Mouse (Mus musculus): ENCODE data around the gene Klhdc1. TPM values are rescaled to one million over a fixed set of nuclear protein-coding genes. Genes with fewer than 3 reads are reported as not detected.

Klhdc1 gene
- total and polyA plus RNA-seq, 2 experiments from 2014 or later = 6.5 to 23.6 TPM

DNA sequence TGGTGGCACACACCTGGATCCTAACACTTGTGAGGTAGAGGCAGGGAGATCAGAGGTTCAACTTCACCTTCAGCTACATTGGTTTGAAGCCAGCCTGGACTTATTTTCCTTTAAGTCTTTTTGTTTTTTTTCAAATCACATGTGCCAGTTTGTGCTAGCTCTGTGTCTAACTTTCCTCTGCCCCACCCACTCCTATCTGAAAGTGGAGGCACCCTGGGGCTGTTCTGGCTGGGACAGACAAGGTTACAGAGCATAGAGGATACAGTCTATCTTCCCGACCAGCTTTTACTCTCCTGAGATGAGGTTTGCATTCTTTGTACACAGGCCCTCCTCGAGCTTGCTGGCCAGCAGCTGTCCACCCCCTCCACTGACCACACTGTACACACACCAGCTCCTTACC is 52.8 kb downstream of the Klhdc1 start:
- Histone ChIP-seq H3K27me3 (ENCODE audit: insufficient read depth, low read length) (no peaks in the 10 kb centered on the region), H3K9me3 (ENCODE audit: low read length) (no peaks in the 10 kb centered on the region), H3K4me2 (ENCODE audit: low read depth, low read length) (no peak overlapping the region), H3K4me1 (ENCODE audit: insufficient read depth, low read length) (peaks cover 9% of the 10 kb centered on the region), H3K27ac (no peak overlapping the region), H3K36me3 (ENCODE audit: insufficient read depth, low read length) (no peaks in the 10 kb centered on the region), H3K9ac (replicated peaks; ENCODE audit: low read length) (no peak overlapping the region), H3K4me3 (ENCODE audit: low read length) (no peak overlapping the region)
- ATAC-seq = no peak
- DNase-seq (ENCODE audit: low spot score) = no peak
- no peak for TF ChIP-seq CTCF (IDR thresholded peaks at IDR 0.05; ENCODE audit: low read depth)
- 52% methylated on average over 2 of the region's 2 CpGs for WGBS

DNA sequence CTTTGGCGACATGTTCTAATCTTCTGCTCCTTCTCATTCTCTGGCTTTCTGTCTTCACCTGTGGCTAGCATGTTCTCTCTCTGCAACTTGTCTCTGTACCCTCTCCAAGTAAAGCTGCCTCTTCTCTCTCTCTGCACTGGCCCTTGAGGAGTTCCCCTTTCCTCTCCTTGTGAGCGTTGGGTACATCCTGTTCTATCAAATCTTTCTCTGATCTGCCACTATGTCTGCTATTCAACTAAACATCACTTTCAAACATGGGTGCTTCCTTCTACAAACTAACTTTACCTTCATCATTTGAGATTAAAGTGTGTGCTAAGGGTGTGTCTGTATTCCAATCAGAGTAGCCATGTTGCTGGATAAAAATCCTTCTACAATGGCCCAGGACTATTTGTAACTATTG is 54.0 kb downstream of the Klhdc1 start:
- TF ChIP-seq CTCF (IDR thresholded peaks at IDR 0.05; ENCODE audit: low read depth) = no peak

DNA sequence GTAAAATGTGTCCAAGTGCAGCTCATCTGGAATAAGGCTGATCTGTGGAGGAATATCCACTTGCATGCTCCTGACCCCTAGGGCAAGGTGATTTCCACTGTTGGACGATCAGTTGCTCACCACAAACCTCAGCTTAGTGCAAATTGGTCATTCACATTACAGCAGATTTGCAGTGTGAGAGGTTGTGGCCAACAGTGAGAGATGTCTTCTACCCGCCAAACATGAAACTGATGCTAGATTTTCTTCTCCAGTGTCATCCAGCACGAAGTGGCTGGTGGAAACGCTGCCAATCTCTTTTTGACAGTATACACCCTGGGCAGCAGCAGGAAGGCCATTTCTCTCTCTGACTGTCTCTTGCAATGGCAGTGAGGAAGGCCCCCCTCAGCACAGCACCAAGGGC is 54.7 kb downstream of the Klhdc1 start:
- Histone ChIP-seq H3K4me1 (ENCODE audit: insufficient read depth, low read length) (peaks cover 10% of the 10 kb centered on the region), H3K27me3 (ENCODE audit: insufficient read depth, low read length) (no peaks in the 10 kb centered on the region), H3K9me3 (ENCODE audit: low read length) (no peaks in the 10 kb centered on the region), H3K4me2 (ENCODE audit: low read depth, low read length) (peak overlapping the region; percentile 68), H3K27ac (peak overlapping the region; percentile 97), H3K4me3 (ENCODE audit: low read length) (peak overlapping the region; percentile 85), H3K36me3 (ENCODE audit: insufficient read depth, low read length) (peaks cover 5% of the 10 kb centered on the region), H3K9ac (replicated peaks; ENCODE audit: low read length) (peak overlapping the region; percentile 95; the same call in 1 of the 2 replicates)
- ATAC-seq = no peak
- DNase-seq (ENCODE audit: low spot score) = no peak
- TF ChIP-seq CTCF (IDR thresholded peaks at IDR 0.05; ENCODE audit: low read depth) = no peak
- WGBS = 71% methylated on average over 4 of the region's 4 CpGs

More for the DNA sequence above, 54.0 kb downstream of the Klhdc1 start:
- Histone ChIP-seq H3K27me3 (ENCODE audit: insufficient read depth, low read length) (no peaks in the 10 kb centered on the region), H3K4me2 (ENCODE audit: low read depth, low read length) (no peak overlapping the region), H3K4me1 (ENCODE audit: insufficient read depth, low read length) (peaks cover 10% of the 10 kb centered on the region), H3K27ac (no peak overlapping the region), H3K36me3 (ENCODE audit: insufficient read depth, low read length) (no peaks in the 10 kb centered on the region), H3K4me3 (ENCODE audit: low read length) (no peak overlapping the region), H3K9ac (replicated peaks; ENCODE audit: low read length) (no peak overlapping the region), H3K9me3 (ENCODE audit: low read length) (no peaks in the 10 kb centered on the region)
- no peak for ATAC-seq
- DNase-seq (ENCODE audit: low spot score) = no peak
- 86% methylated on average over 2 of the region's 2 CpGs for WGBS

DNA sequence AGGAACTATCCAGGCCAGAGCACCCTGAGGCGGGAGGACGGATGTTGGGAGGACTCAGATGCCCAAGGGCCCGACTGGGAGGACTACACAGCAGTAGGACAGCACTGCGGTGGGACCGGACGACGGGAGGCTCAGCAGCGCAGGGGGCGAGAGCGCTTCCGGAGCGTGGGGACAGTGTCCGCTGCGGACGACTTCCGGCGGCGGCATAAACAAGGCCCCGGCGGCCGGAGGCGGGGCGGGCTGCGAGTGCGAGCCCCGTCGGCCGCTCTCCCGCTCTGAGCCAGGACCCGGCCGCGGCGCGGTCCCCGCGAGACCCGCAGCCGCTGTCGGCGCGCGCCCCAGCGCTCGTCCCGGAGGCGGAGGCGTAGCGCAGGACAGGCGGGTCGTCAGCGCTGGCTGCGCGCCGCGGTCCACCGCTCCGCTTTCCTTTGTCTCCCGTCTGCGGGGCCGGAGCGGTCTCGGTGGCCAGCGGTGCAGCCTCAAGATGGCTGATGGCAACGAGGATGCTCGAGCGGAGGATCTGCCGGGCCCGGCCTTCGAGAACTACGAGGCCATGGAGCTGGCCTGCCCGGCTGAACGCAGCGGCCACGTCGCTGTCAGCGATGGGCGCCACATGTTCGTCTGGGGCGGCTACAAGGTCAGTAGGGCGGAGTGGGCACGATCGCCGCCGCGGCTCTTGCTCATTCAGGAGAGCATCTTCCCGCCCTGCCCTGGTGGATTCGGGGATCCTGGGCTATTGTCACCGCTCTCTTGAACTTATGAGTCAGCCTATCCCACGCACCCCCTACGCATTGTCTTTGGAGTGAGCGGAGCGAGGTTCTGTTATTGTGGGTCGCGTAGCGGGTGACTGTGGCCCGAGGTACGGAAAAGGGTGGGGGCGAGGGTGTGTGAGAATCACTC is 55.8 kb downstream of the Klhdc1 start, which contains the start of gene Klhdc2:
TSS of gene Klhdc2 (plus strand) at position 171 of the 900 bp plus-strand sequence.
- DNase-seq (ENCODE audit: low spot score) (peak; percentile 95), ATAC-seq (peak; percentile 98)
- no peaks in the 10 kb centered on the region for H3K9me3 ChIP-seq (ENCODE audit: low read length)
- H3K4me2 ChIP-seq (ENCODE audit: low read depth, low read length) = peak within 1 kb of the TSS; percentile 68
- H3K27ac ChIP-seq = peak within 1 kb of the TSS; percentile 97
- under 1% methylated on average over 85 of the region's 98 CpGs for WGBS
- peak within 1 kb of the TSS; percentile 85 for H3K4me3 ChIP-seq (ENCODE audit: low read length)
- H3K4me1 ChIP-seq (ENCODE audit: insufficient read depth, low read length) = peaks cover 10% of the 10 kb centered on the region
- peak within 1 kb of the TSS; percentile 95 for H3K9ac ChIP-seq (replicated peaks; ENCODE audit: low read length)
- peaks cover 6% of the 10 kb centered on the region for H3K36me3 ChIP-seq (ENCODE audit: insufficient read depth, low read length)
- no peaks in the 10 kb centered on the region for H3K27me3 ChIP-seq (ENCODE audit: insufficient read depth, low read length)
- TF ChIP-seq CTCF (IDR thresholded peaks at IDR 0.05; ENCODE audit: low read depth) = 0 out of 2 replicates have a peak, but pooled peaks have one; percentile 24

DNA sequence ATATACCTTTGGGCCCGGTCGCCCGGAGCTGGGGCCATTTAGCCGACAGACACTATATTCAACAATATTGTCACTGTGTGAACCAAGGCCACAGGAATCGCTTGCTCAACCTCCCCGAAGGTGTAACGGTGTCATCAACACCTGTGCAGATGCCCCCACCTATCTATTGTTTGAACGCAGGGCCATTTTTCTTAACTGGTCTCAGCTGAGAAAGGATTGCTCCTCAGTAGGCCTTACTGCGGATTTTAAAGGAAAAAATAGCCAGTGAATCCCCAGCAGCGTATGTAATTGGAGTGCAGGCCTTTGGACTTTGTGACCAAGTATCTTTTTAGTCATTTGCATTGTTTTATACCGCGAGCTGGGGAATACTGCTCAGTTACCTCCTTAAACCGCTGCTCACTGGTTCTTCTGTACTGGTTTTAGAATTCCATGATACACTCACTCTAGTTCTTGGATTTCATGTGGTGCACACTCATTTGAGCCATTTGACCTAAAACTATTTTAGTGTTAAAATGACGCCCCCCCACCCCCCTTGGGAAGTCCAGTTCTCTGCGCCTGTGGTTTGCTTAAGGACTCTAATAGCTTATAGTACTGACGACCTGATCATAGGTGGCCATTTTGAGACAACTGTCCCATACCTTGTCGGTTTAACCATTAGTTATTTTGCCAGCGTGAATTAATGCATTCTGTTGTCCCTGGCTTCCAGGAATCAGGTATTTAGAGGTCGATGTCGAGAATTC is 56.6 kb downstream of the Klhdc1 start:
- Histone ChIP-seq H3K27ac (peak overlapping the region; percentile 97), H3K9ac (replicated peaks; ENCODE audit: low read length) (peak overlapping the region; percentile 95), H3K36me3 (ENCODE audit: insufficient read depth, low read length) (peaks cover 14% of the 10 kb centered on the region), H3K27me3 (ENCODE audit: insufficient read depth, low read length) (no peaks in the 10 kb centered on the region), H3K9me3 (ENCODE audit: low read length) (no peaks in the 10 kb centered on the region), H3K4me3 (ENCODE audit: low read length) (peak overlapping the region; percentile 85), H3K4me2 (ENCODE audit: low read depth, low read length) (peak overlapping the region; percentile 68), H3K4me1 (ENCODE audit: insufficient read depth, low read length) (peaks cover 10% of the 10 kb centered on the region)
- no peak for ATAC-seq
- TF ChIP-seq CTCF (IDR thresholded peaks at IDR 0.05; ENCODE audit: low read depth) = no peak
- peak; percentile 20 for DNase-seq (ENCODE audit: low spot score)
- WGBS = 18% methylated on average over 20 of the region's 20 CpGs

DNA sequence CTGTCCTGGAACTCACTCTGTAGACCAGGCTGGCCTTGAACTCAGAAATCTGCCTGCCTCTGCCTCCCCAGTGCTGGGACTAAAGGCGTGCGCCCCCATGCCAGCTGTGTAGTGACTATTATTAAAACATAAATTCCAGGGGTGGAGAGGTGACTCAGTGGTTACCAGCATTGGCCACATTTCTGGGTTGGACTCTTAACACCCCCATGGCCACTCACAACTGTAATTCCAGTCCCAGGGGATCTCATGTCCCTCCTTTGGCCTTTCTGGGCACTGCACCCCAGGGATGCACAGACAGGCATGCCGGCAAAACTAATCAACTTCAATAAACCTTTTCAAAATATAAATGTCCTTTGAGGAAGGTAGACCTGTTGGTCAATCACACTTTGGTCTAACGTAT is 57.3 kb downstream of the Klhdc1 start:
- H3K4me1 ChIP-seq (ENCODE audit: insufficient read depth, low read length) = peaks cover 10% of the 10 kb centered on the region

More for the DNA sequence above, 57.3 kb downstream of the Klhdc1 start:
- Histone ChIP-seq H3K36me3 (ENCODE audit: insufficient read depth, low read length) (peaks cover 19% of the 10 kb centered on the region), H3K27me3 (ENCODE audit: insufficient read depth, low read length) (no peaks in the 10 kb centered on the region), H3K4me2 (ENCODE audit: low read depth, low read length) (peak overlapping the region; percentile 68), H3K4me3 (ENCODE audit: low read length) (peak overlapping the region; percentile 85), H3K9me3 (ENCODE audit: low read length) (no peaks in the 10 kb centered on the region), H3K27ac (no peak overlapping the region), H3K9ac (replicated peaks; ENCODE audit: low read length) (no peak overlapping the region)
- TF ChIP-seq CTCF (IDR thresholded peaks at IDR 0.05; ENCODE audit: low read depth) = no peak
- WGBS = 84% methylated on average over 4 of the region's 4 CpGs
- DNase-seq (ENCODE audit: low spot score) (peak; percentile 9), ATAC-seq (no peak)
